Mouse (Mus musculus): ENCODE results near the gene 9930021J03Rik. TPM values are rescaled to one million over a fixed set of nuclear protein-coding genes. Genes with fewer than 3 reads are reported as not detected.

Gene 9930021J03Rik
- polyA plus RNA-seq, 1 experiment from 2014 or later, result 3.7 TPM

GRCm38 (mm10) chr19:29750994-29751393, 54.8 kb downstream of the 9930021J03Rik start:
- no peak overlapping the region for H3K4me2 ChIP-seq (ENCODE audit: low read depth, low read length)
- H3K4me3 ChIP-seq (replicated peaks; ENCODE audit: low read length), result no peak overlapping the region
- H3K36me3 ChIP-seq (ENCODE audit: control insufficient read depth, insufficient read depth, low read length), result no peaks in the 10 kb centered on the region; the same call in 1 of the 2 replicates
- H3K9ac ChIP-seq (ENCODE audit: low read length), result no peak overlapping the region
- no peaks in the 10 kb centered on the region for H3K4me1 ChIP-seq (ENCODE audit: control insufficient read depth, insufficient read depth, low read length)
- H3K9me3 ChIP-seq (replicated peaks; ENCODE audit: control insufficient read depth, low read length), result no peaks in the 10 kb centered on the region
- ATAC-seq (ENCODE audit: insufficient read depth, low FRiP score), result no peak
- no peak overlapping the region for H3K27ac ChIP-seq (ENCODE audit: low read length)
- no peaks in the 10 kb centered on the region for H3K27me3 ChIP-seq (ENCODE audit: control insufficient read depth, insufficient read depth, low read length)
- 90% methylated on average over 3 of the region's 3 CpGs for WGBS

- Histone ChIP-seq H3K9me3 (replicated peaks; ENCODE audit: control insufficient read depth, low read length) (no peaks in the 10 kb centered on the region), H3K4me1 (ENCODE audit: control insufficient read depth, insufficient read depth, low read length) (no peaks in the 10 kb centered on the region), H3K4me2 (ENCODE audit: low read depth, low read length) (peak overlapping the region; percentile 21), H3K27me3 (ENCODE audit: control insufficient read depth, insufficient read depth, low read length) (no peaks in the 10 kb centered on the region), H3K4me3 (replicated peaks; ENCODE audit: low read length) (no peak overlapping the region), H3K9ac (ENCODE audit: low read length) (no peak overlapping the region), H3K27ac (ENCODE audit: low read length) (no peak overlapping the region), H3K36me3 (ENCODE audit: control insufficient read depth, insufficient read depth, low read length) (peaks cover 3% of the 10 kb centered on the region; the same call in 1 of the 2 replicates)
- WGBS, result 54% methylated on average over 5 of the region's 5 CpGs
- no peak for ATAC-seq (ENCODE audit: insufficient read depth, low FRiP score)
Observed at GRCm38 (mm10) chr19:29743531-29743930, 62.3 kb downstream of the 9930021J03Rik start.

GRCm38 (mm10) chr19:29740661-29741060, 65.1 kb downstream of the 9930021J03Rik start:
- Histone ChIP-seq H3K27me3 (ENCODE audit: control insufficient read depth, insufficient read depth, low read length) (no peaks in the 10 kb centered on the region), H3K4me2 (ENCODE audit: low read depth, low read length) (no peak overlapping the region), H3K4me1 (ENCODE audit: control insufficient read depth, insufficient read depth, low read length) (no peaks in the 10 kb centered on the region), H3K9me3 (replicated peaks; ENCODE audit: control insufficient read depth, low read length) (no peaks in the 10 kb centered on the region), H3K27ac (ENCODE audit: low read length) (no peak overlapping the region), H3K9ac (ENCODE audit: low read length) (no peak overlapping the region), H3K36me3 (ENCODE audit: control insufficient read depth, insufficient read depth, low read length) (0 out of 2 replicates have a peak, but pooled peaks cover 3% of the 10 kb centered on the region), H3K4me3 (replicated peaks; ENCODE audit: low read length) (no peak overlapping the region)
- WGBS, result 76% methylated on average over 1 of the region's 1 CpGs
- ATAC-seq (ENCODE audit: insufficient read depth, low FRiP score), result no peak

GRCm38 (mm10) chr19:29739608-29740007, 66.2 kb downstream of the 9930021J03Rik start:
- Histone ChIP-seq H3K27me3 (ENCODE audit: control insufficient read depth, insufficient read depth, low read length) (no peaks in the 10 kb centered on the region), H3K9me3 (replicated peaks; ENCODE audit: control insufficient read depth, low read length) (no peaks in the 10 kb centered on the region), H3K27ac (ENCODE audit: low read length) (no peak overlapping the region), H3K4me2 (ENCODE audit: low read depth, low read length) (no peak overlapping the region), H3K4me1 (ENCODE audit: control insufficient read depth, insufficient read depth, low read length) (no peaks in the 10 kb centered on the region), H3K4me3 (replicated peaks; ENCODE audit: low read length) (no peak overlapping the region), H3K9ac (ENCODE audit: low read length) (no peak overlapping the region), H3K36me3 (ENCODE audit: control insufficient read depth, insufficient read depth, low read length) (0 out of 2 replicates have a peak, but pooled peaks cover 3% of the 10 kb centered on the region)
- no peak for ATAC-seq (ENCODE audit: insufficient read depth, low FRiP score)
- WGBS, result 90% methylated on average over 2 of the region's 2 CpGs

- H3K4me1 ChIP-seq (ENCODE audit: control insufficient read depth, insufficient read depth, low read length), result no peaks in the 10 kb centered on the region
- H3K27me3 ChIP-seq (ENCODE audit: control insufficient read depth, insufficient read depth, low read length), result no peaks in the 10 kb centered on the region
- H3K4me3 ChIP-seq (replicated peaks; ENCODE audit: low read length), result no peak overlapping the region
- no peak overlapping the region for H3K4me2 ChIP-seq (ENCODE audit: low read depth, low read length)
- no peak overlapping the region for H3K9ac ChIP-seq (ENCODE audit: low read length)
- 78% methylated on average over 3 of the region's 3 CpGs for WGBS
- 0 out of 2 replicates have a peak, but pooled peaks cover 3% of the 10 kb centered on the region for H3K36me3 ChIP-seq (ENCODE audit: control insufficient read depth, insufficient read depth, low read length)
- ATAC-seq (ENCODE audit: insufficient read depth, low FRiP score), result no peak
- H3K9me3 ChIP-seq (replicated peaks; ENCODE audit: control insufficient read depth, low read length), result no peaks in the 10 kb centered on the region
- no peak overlapping the region for H3K27ac ChIP-seq (ENCODE audit: low read length)
Observed at GRCm38 (mm10) chr19:29735421-29735820, 70.4 kb downstream of the 9930021J03Rik start.

GRCm38 (mm10) chr19:29718476-29718875, 87.3 kb downstream of the 9930021J03Rik start:
- H3K27ac ChIP-seq (ENCODE audit: low read length), result no peak overlapping the region
- no peak for ATAC-seq (ENCODE audit: insufficient read depth, low FRiP score)
- 0 out of 2 replicates have a peak, but pooled peaks cover 8% of the 10 kb centered on the region for H3K36me3 ChIP-seq (ENCODE audit: control insufficient read depth, insufficient read depth, low read length)
- 90% methylated on average over 3 of the region's 3 CpGs for WGBS
- H3K27me3 ChIP-seq (ENCODE audit: control insufficient read depth, insufficient read depth, low read length), result no peaks in the 10 kb centered on the region
- H3K4me2 ChIP-seq (ENCODE audit: low read depth, low read length), result no peak overlapping the region
- H3K9ac ChIP-seq (ENCODE audit: low read length), result no peak overlapping the region
- H3K4me1 ChIP-seq (ENCODE audit: control insufficient read depth, insufficient read depth, low read length), result no peaks in the 10 kb centered on the region
- H3K4me3 ChIP-seq (replicated peaks; ENCODE audit: low read length), result no peak overlapping the region
- H3K9me3 ChIP-seq (replicated peaks; ENCODE audit: control insufficient read depth, low read length), result no peaks in the 10 kb centered on the region

GRCm38 (mm10) chr19:29717854-29718253, 87.9 kb downstream of the 9930021J03Rik start:
- no peaks in the 10 kb centered on the region for H3K9me3 ChIP-seq (replicated peaks; ENCODE audit: control insufficient read depth, low read length)

GRCm38 (mm10) chr19:29713451-29713850, 92.3 kb downstream of the 9930021J03Rik start:
- no peak for ATAC-seq (ENCODE audit: insufficient read depth, low FRiP score)
- H3K36me3 ChIP-seq (ENCODE audit: control insufficient read depth, insufficient read depth, low read length), result 0 out of 2 replicates have a peak, but pooled peaks cover 6% of the 10 kb centered on the region
- no peaks in the 10 kb centered on the region for H3K9me3 ChIP-seq (replicated peaks; ENCODE audit: control insufficient read depth, low read length)
- H3K27ac ChIP-seq (ENCODE audit: low read length), result no peak overlapping the region
- H3K4me3 ChIP-seq (replicated peaks; ENCODE audit: low read length), result no peak overlapping the region
- WGBS, result 88% methylated on average over 4 of the region's 4 CpGs
- no peaks in the 10 kb centered on the region for H3K27me3 ChIP-seq (ENCODE audit: control insufficient read depth, insufficient read depth, low read length)
- no peak overlapping the region for H3K4me2 ChIP-seq (ENCODE audit: low read depth, low read length)
- no peaks in the 10 kb centered on the region for H3K4me1 ChIP-seq (ENCODE audit: control insufficient read depth, insufficient read depth, low read length)
- no peak overlapping the region for H3K9ac ChIP-seq (ENCODE audit: low read length)

More at GRCm38 (mm10) chr19:29717854-29718253, 87.9 kb downstream of the 9930021J03Rik start:
- Histone ChIP-seq H3K4me3 (replicated peaks; ENCODE audit: low read length) (no peak overlapping the region), H3K4me2 (ENCODE audit: low read depth, low read length) (no peak overlapping the region), H3K36me3 (ENCODE audit: control insufficient read depth, insufficient read depth, low read length) (0 out of 2 replicates have a peak, but pooled peaks cover 8% of the 10 kb centered on the region), H3K27me3 (ENCODE audit: control insufficient read depth, insufficient read depth, low read length) (no peaks in the 10 kb centered on the region), H3K27ac (ENCODE audit: low read length) (no peak overlapping the region), H3K4me1 (ENCODE audit: control insufficient read depth, insufficient read depth, low read length) (no peaks in the 10 kb centered on the region), H3K9ac (ENCODE audit: low read length) (no peak overlapping the region)
- ATAC-seq (ENCODE audit: insufficient read depth, low FRiP score), result no peak
- WGBS, result 89% methylated on average over 3 of the region's 3 CpGs

- no peak for ATAC-seq (ENCODE audit: insufficient read depth, low FRiP score)
- no peaks in the 10 kb centered on the region for H3K36me3 ChIP-seq (ENCODE audit: control insufficient read depth, insufficient read depth, low read length)
- no peak overlapping the region for H3K27ac ChIP-seq (ENCODE audit: low read length)
- no peaks in the 10 kb centered on the region for H3K4me1 ChIP-seq (ENCODE audit: control insufficient read depth, insufficient read depth, low read length)
- H3K9ac ChIP-seq (ENCODE audit: low read length), result no peak overlapping the region
- H3K27me3 ChIP-seq (ENCODE audit: control insufficient read depth, insufficient read depth, low read length), result no peaks in the 10 kb centered on the region
- no peak overlapping the region for H3K4me3 ChIP-seq (replicated peaks; ENCODE audit: low read length)
- 73% methylated on average over 3 of the region's 3 CpGs for WGBS
- no peak overlapping the region for H3K4me2 ChIP-seq (ENCODE audit: low read depth, low read length)
- H3K9me3 ChIP-seq (replicated peaks; ENCODE audit: control insufficient read depth, low read length), result no peaks in the 10 kb centered on the region
Observed at GRCm38 (mm10) chr19:29709461-29709860, 96.3 kb downstream of the 9930021J03Rik start.

Data from stomach, embryonic 16.5 days (tissue).